Mouse (Mus musculus): ENCODE data around the gene Mrpl48. TPM values are rescaled to one million over a fixed set of nuclear protein-coding genes. Genes with fewer than 3 reads are reported as not detected.

The Mrpl48 gene
- polyA plus RNA-seq, 1 experiment, result 30.7 TPM

DNA sequence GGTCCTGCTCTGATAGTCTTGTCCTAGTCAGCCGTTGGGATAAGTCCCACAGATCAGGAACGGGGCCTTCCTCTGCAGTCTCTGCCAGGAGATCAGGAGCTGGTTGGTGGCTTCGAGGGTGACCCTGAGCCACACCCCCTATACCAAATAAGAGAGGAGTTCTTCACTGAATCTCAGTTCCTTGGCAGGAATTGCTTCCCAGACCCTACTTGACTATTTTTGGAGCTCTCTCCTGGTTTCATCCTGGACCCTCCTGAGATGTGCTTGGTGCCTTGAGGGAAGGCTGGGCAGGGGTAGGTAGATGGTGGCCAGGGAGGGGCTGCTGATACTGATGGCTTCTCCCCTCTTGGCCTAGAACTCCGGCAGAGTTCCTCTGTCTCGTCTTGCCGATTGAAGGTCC, 111.7 kb downstream of the Mrpl48 start:
- Histone ChIP-seq H3K36me3 (ENCODE audit: control insufficient read depth, insufficient read depth) (no peaks in the 10 kb centered on the region), H3K79me3 (ENCODE audit: low read depth) (no peaks in the 10 kb centered on the region), H3ac (ENCODE audit: control insufficient read depth, insufficient read length, low read depth) (no peak overlapping the region), H3K27me3 (ENCODE audit: control insufficient read depth, insufficient read depth, insufficient read length) (no peaks in the 10 kb centered on the region), H3K79me2 (ENCODE audit: control insufficient read depth, insufficient read depth) (no peaks in the 10 kb centered on the region), H3K4me3 (ENCODE audit: insufficient read depth, poor library complexity, severe bottlenecking) (no peak overlapping the region)
- TF ChIP-seq MAX (IDR thresholded peaks at IDR 0.05), result no peak
- no peak for TF ChIP-seq MYOG (IDR thresholded peaks at IDR 0.05; ENCODE audit: control insufficient read depth, extremely low read depth, insufficient read length)
- TF ChIP-seq FOSL1 (IDR thresholded peaks at IDR 0.05; ENCODE audit: insufficient read depth, low read length, poor library complexity, severe bottlenecking), result no peak
- no peak for TF ChIP-seq CTCF (IDR thresholded peaks at IDR 0.05; ENCODE audit: control insufficient read depth, insufficient read depth, insufficient read length)
- TF ChIP-seq USF1 (IDR thresholded peaks at IDR 0.05; ENCODE audit: low read depth), result no peak
- TF ChIP-seq CEBPB (IDR thresholded peaks at IDR 0.05; ENCODE audit: low read depth), result no peak

Other genes starting within 250 kb of the Mrpl48 start
- gene C2cd3, start 236.1 kb downstream of the Mrpl48 start, polyA plus RNA-seq (2012; fragmentation: generic; extraction: Trizol), result 7.8 TPM
- gene Ppme1, start 236.0 kb downstream of the Mrpl48 start, polyA plus RNA-seq (2012; fragmentation: generic; extraction: Trizol), result 44.2 TPM
- gene Ucp3, start 135.3 kb downstream of the Mrpl48 start, polyA plus RNA-seq (2012; fragmentation: generic; extraction: Trizol), result not detected
- gene Ucp2, start 115.0 kb downstream of the Mrpl48 start, polyA plus RNA-seq (2012; fragmentation: generic; extraction: Trizol), result 92.5 TPM
- gene Dnajb13, start 93.3 kb downstream of the Mrpl48 start, polyA plus RNA-seq (2012; fragmentation: generic; extraction: Trizol), result 0.07 TPM
- gene Coa4, start 71.2 kb downstream of the Mrpl48 start, polyA plus RNA-seq (2012; fragmentation: generic; extraction: Trizol), result 8.4 TPM
- gene Rab6a, start 891 bp downstream of the Mrpl48 start, polyA plus RNA-seq (2012; fragmentation: generic; extraction: Trizol), result 37.5 TPM
- 0.94 TPM for gene Plekhb1, start 54.1 kb upstream of the Mrpl48 start, polyA plus RNA-seq (2012; fragmentation: generic; extraction: Trizol)
- gene Fam168a, start 98.3 kb upstream of the Mrpl48 start, polyA plus RNA-seq (2012; fragmentation: generic; extraction: Trizol), result 30.5 TPM

Data from C2C12 (cell line).